Mouse (Mus musculus) bone marrow, adult 2 months (tissue): ENCODE results near the gene Herc3.

Experiments used
- CTCF ChIP-seq: fragments of 200-500 bp; IDR thresholded peaks from 2 replicates; pipeline ENCODE4 v1.5.1; 2011; ENCODE audit warnings: low read length, control low read depth; ENCODE audit not compliant: control insufficient read depth, insufficient read depth
- POLR2A ChIP-seq: fragments of 200-500 bp; IDR thresholded peaks from 2 replicates; pipeline ENCODE4 v1.6.1; 2011; ENCODE audit warnings: low read depth, mild to moderate bottlenecking, control low read depth, low read length, borderline replicate concordance; ENCODE audit not compliant: control insufficient read depth

DNA sequence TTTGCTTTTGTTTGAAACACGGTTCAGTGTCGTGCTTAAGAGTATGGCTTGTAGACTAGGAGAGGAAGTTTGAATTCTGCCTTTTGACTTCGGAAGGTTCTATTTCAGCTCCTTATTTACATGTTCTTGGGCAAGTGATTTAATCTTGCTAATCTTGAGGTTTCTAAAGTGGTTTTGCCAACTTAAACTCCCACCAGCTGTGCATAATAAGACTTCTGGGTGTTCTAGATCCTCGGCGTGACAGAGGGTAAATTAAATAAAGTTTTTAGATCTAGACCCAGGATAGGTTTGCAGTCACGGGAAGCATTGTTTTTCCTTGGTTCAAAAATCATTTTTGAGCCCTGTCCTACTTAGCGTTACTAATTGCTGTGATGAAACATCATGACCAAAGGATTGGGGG lies 3.2 kb downstream of the Herc3 start:
- TF ChIP-seq CTCF (no peak), POLR2A (no peak)
